Mouse (Mus musculus): ENCODE results near the gene Sar1a.
A peak's percentile ranks its signal among the peaks of the same experiment; 100 is the strongest.

Sar1a gene

GRCm38 (mm10) chr10:61680015-61680913 lies at the start of gene Sar1a:
Sar1a (plus strand) TSS chr10:61680299.
- peak; percentile 91 for DNase-seq (ENCODE audit: low spot score)

- no peak for DNase-seq (ENCODE audit: low spot score)
These were observed 47.7 kb upstream of the Sar1a start for GRCm38 (mm10) chr10:61632445-61632844.

GRCm38 (mm10) chr10:61637055-61637454 lies 43.0 kb upstream of the Sar1a start:
- no peak for DNase-seq (ENCODE audit: low spot score)

GRCm38 (mm10) chr10:61640363-61640762 lies 39.7 kb upstream of the Sar1a start:
- DNase-seq (ENCODE audit: low spot score): no peak

- DNase-seq (ENCODE audit: low spot score): no peak
These were observed 33.5 kb upstream of the Sar1a start for GRCm38 (mm10) chr10:61646557-61646956.

GRCm38 (mm10) chr10:61647790-61648736 lies 32.0 kb upstream of the Sar1a start, which contains the start of gene Ppa1:
Ppa1 (plus strand) TSS chr10:61648552.
- DNase-seq (ENCODE audit: low spot score): peak; percentile 39

- no peak for DNase-seq (ENCODE audit: low spot score)
These were observed 31.1 kb upstream of the Sar1a start for GRCm38 (mm10) chr10:61648737-61649645.

GRCm38 (mm10) chr10:61654105-61654504 lies 26.0 kb upstream of the Sar1a start:
- no peak for DNase-seq (ENCODE audit: low spot score)

GRCm38 (mm10) chr10:61654691-61655090 lies 25.4 kb upstream of the Sar1a start:
- no peak for DNase-seq (ENCODE audit: low spot score)

GRCm38 (mm10) chr10:61655188-61655587 lies 24.9 kb upstream of the Sar1a start:
- no peak for DNase-seq (ENCODE audit: low spot score)

- no peak for DNase-seq (ENCODE audit: low spot score)
These were observed 22.9 kb upstream of the Sar1a start for GRCm38 (mm10) chr10:61656928-61657882.

- DNase-seq (ENCODE audit: low spot score): no peak
These were observed 22.1 kb upstream of the Sar1a start for GRCm38 (mm10) chr10:61657985-61658384.

GRCm38 (mm10) chr10:61661887-61662286 lies 18.2 kb upstream of the Sar1a start:
- DNase-seq (ENCODE audit: low spot score): no peak

GRCm38 (mm10) chr10:61662391-61662988 lies 17.6 kb upstream of the Sar1a start:
- DNase-seq (ENCODE audit: low spot score): no peak

- DNase-seq (ENCODE audit: low spot score): no peak
These were observed 15.0 kb upstream of the Sar1a start for GRCm38 (mm10) chr10:61665111-61665510.

GRCm38 (mm10) chr10:61665651-61666050 lies 14.4 kb upstream of the Sar1a start:
- no peak for DNase-seq (ENCODE audit: low spot score)

- no peak for DNase-seq (ENCODE audit: low spot score)
These were observed 10.8 kb upstream of the Sar1a start for GRCm38 (mm10) chr10:61669289-61669688.

GRCm38 (mm10) chr10:61669896-61670295 lies 10.2 kb upstream of the Sar1a start:
- DNase-seq (ENCODE audit: low spot score): no peak

- DNase-seq (ENCODE audit: low spot score): no peak
These were observed 9.3 kb upstream of the Sar1a start for GRCm38 (mm10) chr10:61670758-61671157.

- DNase-seq (ENCODE audit: low spot score): no peak
These were observed 4.2 kb upstream of the Sar1a start for GRCm38 (mm10) chr10:61675935-61676334.
